Mouse (Mus musculus) adrenal gland, adult (tissue): ENCODE measurements around the gene Ttyh1.

ENCODE experiments used
- DNase-seq, 2 experiments: peaks; one replicate each; pipeline ENCODE4 v3.0.0; 2022 to 2023; ENCODE audit warnings: low spot score in 1 of 2; ENCODE audit not compliant: inconsistent age in 2 of 2

Gene Ttyh1

GRCm38 (mm10) chr7:4119344-4119902 is at the start of gene Ttyh1:
Ttyh1 (plus strand) TSS chr7:4119408.
- no peak for DNase-seq

DNA sequence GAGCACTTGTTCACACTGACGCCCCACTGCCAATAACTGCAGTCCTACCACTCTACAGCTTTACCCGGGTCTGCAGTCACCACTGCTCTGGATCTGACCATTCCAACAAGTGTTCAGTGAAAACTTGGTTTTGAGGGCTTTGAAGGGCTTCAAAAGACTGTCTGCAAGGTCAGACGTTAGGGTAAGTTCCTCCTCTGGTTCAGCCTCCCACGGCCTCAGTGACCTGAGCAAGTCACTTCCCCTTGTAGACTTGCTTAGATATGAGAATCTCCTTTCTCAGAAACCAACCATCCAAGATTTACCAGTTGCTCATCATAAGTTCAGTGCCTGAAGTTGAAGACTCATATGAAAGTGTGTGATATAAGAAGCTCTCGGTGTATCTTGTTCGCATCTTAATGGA is 48.1 kb upstream of the Ttyh1 start:
- DNase-seq: no peak

DNA sequence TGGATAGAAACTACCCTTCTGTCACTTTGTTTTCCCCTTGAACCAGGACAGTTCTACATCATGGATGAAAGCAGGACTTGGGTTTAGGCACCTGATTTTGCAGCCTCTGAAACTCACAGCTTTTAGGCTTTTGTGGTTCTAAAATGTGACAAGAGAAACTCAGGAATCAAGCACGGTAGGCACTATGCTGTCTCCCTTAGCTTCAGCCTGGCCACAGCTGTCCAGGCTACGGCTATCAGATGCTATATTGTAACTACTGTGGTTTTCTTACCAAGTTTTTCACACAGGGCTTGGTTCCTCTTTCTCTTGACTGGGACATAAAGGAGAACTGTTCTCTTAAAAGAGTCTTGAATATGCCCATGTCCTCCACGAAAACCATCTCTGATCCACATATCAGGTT is 46.1 kb upstream of the Ttyh1 start:
- DNase-seq: peak in 1 of 2 experiments; percentile 26

- no peak for DNase-seq
Observed at GRCm38 (mm10) chr7:4079511-4079910, 39.7 kb upstream of the Ttyh1 start.

GRCm38 (mm10) chr7:4080552-4080951 is 38.7 kb upstream of the Ttyh1 start:
- no peak for DNase-seq

GRCm38 (mm10) chr7:4081706-4082105 is 37.5 kb upstream of the Ttyh1 start:
- no peak for DNase-seq

DNA sequence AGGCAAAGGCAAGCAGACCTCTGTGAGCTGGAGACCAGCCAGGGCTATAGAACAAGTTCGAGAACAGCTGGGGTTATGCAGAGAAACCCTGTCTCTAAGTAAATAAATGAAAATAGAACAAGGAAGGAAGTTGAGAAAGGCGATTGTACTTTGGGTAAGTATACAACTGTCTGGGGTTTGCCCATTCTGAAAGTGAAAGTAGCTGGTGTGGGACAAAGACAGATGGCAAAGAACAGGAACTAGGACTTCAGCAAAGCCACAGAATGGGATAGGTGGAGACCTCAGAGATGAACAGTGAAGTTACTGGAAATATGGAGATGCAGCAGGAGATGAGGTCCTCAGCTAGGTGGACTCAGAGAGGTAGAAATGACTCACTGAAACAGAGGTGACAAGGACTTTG is 36.4 kb upstream of the Ttyh1 start:
- peak; percentile 20 to 73 for DNase-seq

GRCm38 (mm10) chr7:4084161-4084560 is 35.0 kb upstream of the Ttyh1 start:
- no peak for DNase-seq

DNA sequence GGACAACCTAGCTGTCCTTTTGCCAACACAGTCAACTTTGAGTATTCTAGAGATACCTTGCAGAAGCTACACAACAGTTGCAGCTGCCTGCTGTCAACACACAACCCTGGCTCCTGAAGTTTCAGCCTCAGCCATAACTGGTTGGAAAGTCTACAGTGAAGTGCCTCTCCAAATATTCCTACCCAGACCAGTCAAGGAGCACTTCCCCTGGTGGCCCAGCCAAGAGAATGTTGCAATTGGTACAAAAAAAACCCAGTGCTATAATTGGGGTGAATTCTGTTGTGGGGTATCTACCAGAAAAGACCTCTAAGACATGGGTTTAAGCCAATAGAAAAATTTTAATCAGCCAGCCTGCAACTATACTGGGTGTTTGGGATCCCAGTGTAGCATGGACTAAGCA is 33.6 kb upstream of the Ttyh1 start:
- no peak for DNase-seq

GRCm38 (mm10) chr7:4087238-4087895 is 31.8 kb upstream of the Ttyh1 start:
- no peak for DNase-seq

DNA sequence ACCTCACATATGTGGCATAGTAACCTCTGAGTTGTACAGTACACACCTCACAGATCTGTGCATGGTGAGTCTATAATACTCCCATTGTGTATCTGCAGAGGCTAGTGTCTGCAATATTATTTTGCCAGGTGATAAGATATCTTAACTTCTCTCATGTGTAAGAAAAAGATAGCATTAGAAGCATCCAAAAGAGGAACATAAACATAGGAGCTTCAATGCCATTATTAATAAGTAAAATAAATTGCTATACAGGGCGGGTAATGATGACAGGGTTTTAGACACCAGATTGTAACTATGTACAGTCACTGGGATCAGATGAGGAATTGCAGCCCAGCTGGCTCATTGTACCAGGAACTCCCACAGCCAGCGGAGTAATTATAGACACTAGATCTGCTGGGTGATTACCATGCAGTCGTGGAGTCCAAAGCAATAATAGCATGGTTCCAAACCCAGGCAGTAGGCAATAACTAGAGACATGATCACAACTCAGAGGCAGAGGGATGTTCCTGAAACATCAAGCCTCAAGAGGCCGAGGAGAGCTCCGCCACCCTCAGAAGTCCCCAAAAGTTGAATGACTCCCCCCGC is 31.2 kb upstream of the Ttyh1 start:
- DNase-seq: no peak

DNA sequence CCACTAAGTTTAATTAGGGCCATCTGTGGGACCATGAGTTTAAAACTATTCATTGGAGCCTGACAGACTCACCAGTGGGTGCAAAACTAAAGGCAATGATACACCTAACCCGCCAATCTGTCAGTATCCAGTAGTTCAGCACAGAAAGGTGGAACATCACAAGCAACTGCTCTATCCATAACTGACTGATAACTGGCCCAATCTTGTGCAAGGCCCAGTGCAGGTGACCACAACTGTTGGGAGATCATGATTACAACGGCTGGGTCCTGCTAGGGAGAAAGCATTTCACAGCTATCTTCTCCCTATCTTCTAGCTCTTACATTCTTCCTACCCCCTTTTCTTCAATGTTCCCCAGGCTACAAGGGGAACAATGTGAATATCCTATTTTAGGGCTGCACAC is 30.5 kb upstream of the Ttyh1 start:
- DNase-seq: no peak

GRCm38 (mm10) chr7:4091170-4091569 is 28.0 kb upstream of the Ttyh1 start:
- no peak for DNase-seq

DNA sequence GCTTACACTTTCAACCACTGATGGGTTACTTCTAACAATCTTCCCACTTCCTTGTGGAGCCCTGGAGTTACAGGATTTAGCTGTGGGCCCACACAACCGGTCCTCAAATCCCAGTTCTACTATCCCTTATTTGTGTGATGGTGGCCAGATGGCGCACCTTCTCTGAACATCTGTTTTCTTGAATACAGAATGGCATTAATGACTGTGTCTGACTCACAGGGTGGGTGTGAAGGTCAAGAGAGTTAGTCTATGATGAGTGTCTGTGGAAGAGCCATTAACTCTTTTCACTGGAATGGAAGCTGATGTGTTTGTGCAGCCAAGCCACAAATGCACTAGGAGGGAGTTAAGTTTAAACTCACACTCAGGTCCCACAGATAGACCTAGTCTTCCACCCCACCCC is 20.9 kb upstream of the Ttyh1 start:
- no peak for DNase-seq

- DNase-seq: no peak
Observed at GRCm38 (mm10) chr7:4098832-4099231, 20.4 kb upstream of the Ttyh1 start.

- DNase-seq: no peak
Observed at GRCm38 (mm10) chr7:4101144-4101543, 18.1 kb upstream of the Ttyh1 start.

DNA sequence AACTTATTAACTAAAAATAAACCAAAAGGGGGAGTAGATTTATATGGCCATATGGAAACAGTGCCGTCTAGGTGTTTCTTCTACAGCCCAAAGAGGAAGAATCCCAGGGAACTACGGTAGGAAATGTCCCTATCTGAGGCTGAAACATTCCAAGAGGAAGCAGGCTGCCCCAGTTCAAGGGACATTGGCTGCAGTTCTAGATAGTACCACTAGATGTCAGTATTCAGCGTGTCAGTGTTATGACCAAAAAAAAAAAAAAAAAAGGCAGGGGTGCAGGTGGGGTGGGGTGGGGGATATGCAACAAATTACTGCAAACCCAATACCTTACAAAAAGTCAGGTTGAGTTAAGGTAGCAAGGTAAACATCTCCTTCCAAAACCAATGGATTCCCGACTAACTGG is 15.8 kb upstream of the Ttyh1 start:
- DNase-seq: peak in 1 of 2 experiments; percentile 75

GRCm38 (mm10) chr7:4111766-4112165 is 7.4 kb upstream of the Ttyh1 start:
- DNase-seq: no peak

DNA sequence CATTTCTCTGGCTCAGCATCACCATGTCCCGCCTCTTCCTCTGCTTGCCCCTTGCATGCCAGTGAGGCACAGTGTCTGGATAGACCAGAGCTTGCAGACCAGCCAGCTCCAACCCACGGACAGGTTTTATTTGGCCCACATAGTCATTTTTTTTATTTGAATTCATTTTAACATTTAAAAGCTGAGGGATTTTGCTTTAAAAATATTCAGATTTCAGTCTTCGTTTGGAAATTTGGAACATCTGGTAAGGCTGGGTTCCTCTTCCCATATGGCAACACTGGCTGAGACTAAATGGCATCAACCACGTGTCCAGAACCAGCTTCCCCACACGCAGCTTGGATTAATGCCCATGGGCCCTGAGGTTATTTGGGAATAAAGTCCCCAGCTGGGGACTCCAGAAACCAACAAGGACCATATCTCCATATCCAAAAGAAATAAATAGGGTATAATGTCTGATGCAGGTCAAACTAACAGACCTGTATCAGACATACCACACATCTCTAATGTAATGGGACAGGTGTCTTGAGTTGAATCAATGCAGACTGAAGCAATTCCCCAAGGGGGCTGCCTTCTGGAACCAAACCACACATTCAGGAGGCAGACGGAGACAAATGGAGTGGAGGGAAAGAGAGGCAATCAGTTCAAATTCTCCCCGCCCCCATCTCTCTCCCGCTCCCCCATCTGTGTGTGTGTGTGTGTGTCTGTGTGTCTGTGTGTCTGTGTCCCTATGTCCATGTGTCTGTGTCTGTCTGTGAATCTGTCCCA is 2.0 kb upstream of the Ttyh1 start:
- no peak for DNase-seq

DNA sequence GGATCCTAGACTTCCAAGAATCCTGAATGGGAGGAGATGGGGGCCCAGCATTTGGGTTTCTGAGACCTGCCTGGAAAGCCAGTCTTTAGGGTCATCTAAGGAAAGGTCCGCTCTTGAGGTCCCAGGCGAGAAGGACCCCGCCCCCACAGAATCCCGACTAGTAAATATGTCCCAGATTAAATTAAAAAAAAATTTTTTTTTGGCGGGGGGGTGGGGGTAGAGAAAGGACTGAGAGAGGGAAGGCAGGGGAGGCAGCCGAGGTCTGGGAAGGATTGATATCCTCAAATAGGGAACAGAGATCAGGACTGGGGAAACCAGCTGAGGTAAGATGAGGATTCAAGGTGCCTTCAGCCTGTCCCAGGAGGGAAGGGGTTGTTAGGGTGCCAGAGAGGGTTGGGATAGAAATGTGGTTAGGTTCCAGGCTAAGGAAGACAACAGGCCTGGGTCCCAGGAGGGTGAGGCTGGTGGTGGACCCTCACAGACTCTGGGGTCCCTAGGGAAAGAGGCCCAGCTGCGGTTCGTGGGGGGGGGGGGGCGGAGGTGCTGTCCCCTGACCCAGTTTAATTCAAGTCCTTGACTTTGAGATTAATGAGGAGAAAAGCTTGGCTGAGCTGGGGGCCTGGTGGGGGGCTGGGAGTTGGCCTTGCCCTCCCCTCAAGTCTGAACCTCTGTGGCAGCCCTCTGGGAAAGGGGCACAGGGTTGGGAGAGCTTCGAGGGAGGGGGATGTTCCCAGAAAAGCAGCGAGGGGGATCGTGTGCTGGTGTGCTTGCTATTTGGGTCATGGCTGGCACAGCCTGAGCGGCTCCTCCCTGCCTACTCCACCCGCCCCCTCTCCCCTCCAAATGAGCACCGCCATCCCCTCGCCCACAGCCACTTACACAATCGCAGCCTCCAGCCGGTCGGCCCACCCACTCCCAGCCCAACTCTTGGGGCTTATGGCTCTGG is 1.0 kb downstream of the Ttyh1 start:
- DNase-seq: no peak
